Mouse (Mus musculus): ENCODE measurements around the gene Borcs6. TPM values are rescaled to one million over a fixed set of nuclear protein-coding genes. Genes with fewer than 3 reads are reported as not detected.
A peak's percentile ranks its signal among the peaks of the same experiment; 100 is the strongest.

The Borcs6 gene
- polyA plus RNA-seq, 1 experiment = 28.5 TPM

DNA sequence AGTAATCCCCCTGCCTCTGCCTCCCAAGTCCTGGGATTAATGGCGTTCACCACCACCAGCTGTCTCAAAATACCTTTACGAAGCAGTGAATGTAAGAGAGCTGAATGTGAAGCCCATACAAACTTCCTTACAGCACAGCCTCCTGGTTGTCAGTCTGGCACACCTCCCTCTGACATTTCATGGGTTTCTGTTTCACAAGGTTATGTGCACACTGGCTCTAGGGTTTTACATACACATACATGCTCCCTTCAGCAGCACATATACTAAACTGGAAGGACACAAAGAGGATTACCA lies 15.2 kb downstream of the Borcs6 start:
- Histone ChIP-seq H3K27ac (ENCODE audit: insufficient read depth, low read depth, low read length) (no peak overlapping the region), H3K36me3 (ENCODE audit: control insufficient read depth, insufficient read depth, low read length) (no peaks in the 10 kb centered on the region), H3K4me3 (ENCODE audit: low read depth, low read length) (no peak overlapping the region), H3K27me3 (ENCODE audit: control insufficient read depth, insufficient read depth, low read length) (no peaks in the 10 kb centered on the region), H3K4me1 (ENCODE audit: control insufficient read depth, insufficient read depth, insufficient read length, low read length) (peaks cover 8% of the 10 kb centered on the region; the same call in 1 of the 2 replicates)
- no peak for TF ChIP-seq CTCF (IDR thresholded peaks at IDR 0.05; ENCODE audit: extremely low read depth, insufficient read length, insufficient replicate concordance, low read depth, low read length)
- no peak for TF ChIP-seq POLR2A (IDR thresholded peaks at IDR 0.05; ENCODE audit: low read depth, low read length)
- WGBS = 74% methylated on average over 2 of the region's 2 CpGs

DNA sequence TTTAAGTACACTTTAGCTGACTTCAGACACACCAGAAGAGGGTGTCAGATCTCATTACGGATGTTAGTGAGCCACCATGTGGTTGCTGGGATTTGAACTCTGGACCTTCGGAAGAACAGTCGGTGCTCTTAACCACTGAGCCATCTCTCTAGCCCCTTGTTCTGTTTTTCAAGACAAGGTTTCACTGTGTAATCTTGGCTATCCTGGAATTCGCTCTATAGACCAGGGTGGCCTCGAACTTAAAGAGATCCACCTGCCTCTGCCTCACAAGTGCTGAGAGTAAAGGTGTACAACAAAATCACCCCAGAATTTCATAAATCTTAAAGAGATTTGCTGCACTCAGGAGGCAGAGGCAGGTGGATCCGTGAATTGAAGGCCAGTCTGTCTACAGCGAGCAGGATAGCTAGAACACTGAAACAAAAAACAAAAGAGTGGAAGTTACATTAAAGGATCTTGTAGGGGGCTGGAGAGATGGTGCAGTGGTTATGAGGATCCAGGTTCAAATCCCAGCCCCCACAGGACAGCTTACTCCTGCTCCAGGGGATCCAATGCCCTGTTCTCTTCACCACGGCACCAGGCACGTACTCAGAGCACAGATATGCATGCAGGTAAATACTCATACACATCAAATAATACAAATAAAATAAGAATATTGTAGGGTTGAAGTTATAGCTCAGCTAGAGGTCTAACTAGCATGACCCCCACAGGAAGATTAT lies 16.4 kb downstream of the Borcs6 start:
- Histone ChIP-seq H3K27ac (ENCODE audit: insufficient read depth, low read depth, low read length) (no peak overlapping the region), H3K4me3 (ENCODE audit: low read depth, low read length) (no peak overlapping the region), H3K27me3 (ENCODE audit: control insufficient read depth, insufficient read depth, low read length) (no peaks in the 10 kb centered on the region), H3K4me1 (ENCODE audit: control insufficient read depth, insufficient read depth, insufficient read length, low read length) (peaks cover 16% of the 10 kb centered on the region; the same call in 1 of the 2 replicates), H3K36me3 (ENCODE audit: control insufficient read depth, insufficient read depth, low read length) (no peaks in the 10 kb centered on the region)
- WGBS = 67% methylated on average over 9 of the region's 9 CpGs
- TF ChIP-seq CTCF (IDR thresholded peaks at IDR 0.05; ENCODE audit: extremely low read depth, insufficient read length, insufficient replicate concordance, low read depth, low read length) = no peak
- TF ChIP-seq POLR2A (IDR thresholded peaks at IDR 0.05; ENCODE audit: low read depth, low read length) = no peak

DNA sequence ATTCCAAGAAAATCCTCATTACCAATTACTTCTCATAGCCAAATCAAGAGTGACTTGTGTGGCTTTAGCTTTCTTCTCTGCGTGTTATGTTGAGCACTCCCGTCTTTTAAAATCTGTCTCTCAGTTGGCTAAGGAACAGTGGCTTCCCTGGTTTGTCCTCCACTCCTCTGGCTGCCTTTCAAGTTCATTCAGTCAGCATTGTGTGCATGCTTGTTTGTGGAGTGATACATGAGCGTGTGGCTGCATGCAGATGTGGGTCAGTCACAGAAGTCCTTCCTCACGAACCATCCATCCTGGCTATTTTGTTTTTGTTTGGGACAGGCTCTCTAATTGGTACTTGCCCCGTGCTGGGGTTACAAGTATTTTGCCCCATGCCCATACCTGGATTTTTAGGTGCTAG lies 17.1 kb downstream of the Borcs6 start:
- H3K4me1 ChIP-seq (ENCODE audit: control insufficient read depth, insufficient read depth, insufficient read length, low read length) = peaks cover 11% of the 10 kb centered on the region; the same call in 1 of the 2 replicates
- H3K36me3 ChIP-seq (ENCODE audit: control insufficient read depth, insufficient read depth, low read length) = no peaks in the 10 kb centered on the region
- no peaks in the 10 kb centered on the region for H3K27me3 ChIP-seq (ENCODE audit: control insufficient read depth, insufficient read depth, low read length)
- WGBS = 79% methylated on average over 5 of the region's 5 CpGs
- H3K4me3 ChIP-seq (ENCODE audit: low read depth, low read length) = no peak overlapping the region
- TF ChIP-seq CTCF (IDR thresholded peaks at IDR 0.05; ENCODE audit: extremely low read depth, insufficient read length, insufficient replicate concordance, low read depth, low read length) = no peak
- TF ChIP-seq POLR2A (IDR thresholded peaks at IDR 0.05; ENCODE audit: low read depth, low read length) = no peak
- H3K27ac ChIP-seq (ENCODE audit: insufficient read depth, low read depth, low read length) = no peak overlapping the region

DNA sequence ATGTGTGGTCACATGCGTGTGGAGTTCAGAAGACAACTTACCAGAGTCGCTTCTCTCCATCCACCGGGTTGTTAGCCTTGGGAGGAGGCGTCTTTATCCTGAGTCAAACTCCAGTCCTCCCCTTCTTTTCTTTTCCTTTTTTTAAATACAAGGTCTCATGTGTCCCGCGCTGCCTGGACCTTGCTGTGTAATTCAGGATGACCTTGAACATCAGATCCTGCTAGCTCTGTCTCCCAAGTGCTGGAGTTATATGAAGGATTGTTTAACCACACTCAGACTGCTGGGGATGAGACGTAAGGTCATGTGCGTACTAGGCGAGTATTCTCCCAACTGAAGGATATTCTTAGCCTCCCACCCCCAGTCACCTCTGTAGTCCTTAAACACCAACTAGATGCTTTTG lies 17.8 kb downstream of the Borcs6 start:
- Histone ChIP-seq H3K27me3 (ENCODE audit: control insufficient read depth, insufficient read depth, low read length) (no peaks in the 10 kb centered on the region), H3K36me3 (ENCODE audit: control insufficient read depth, insufficient read depth, low read length) (no peaks in the 10 kb centered on the region), H3K4me1 (ENCODE audit: control insufficient read depth, insufficient read depth, insufficient read length, low read length) (peaks cover 11% of the 10 kb centered on the region; the same call in 1 of the 2 replicates), H3K27ac (ENCODE audit: insufficient read depth, low read depth, low read length) (no peak overlapping the region), H3K4me3 (ENCODE audit: low read depth, low read length) (no peak overlapping the region)
- TF ChIP-seq POLR2A (IDR thresholded peaks at IDR 0.05; ENCODE audit: low read depth, low read length) (no peak), CTCF (IDR thresholded peaks at IDR 0.05; ENCODE audit: extremely low read depth, insufficient read length, insufficient replicate concordance, low read depth, low read length) (no peak)
- 83% methylated on average over 9 of the region's 9 CpGs for WGBS

DNA sequence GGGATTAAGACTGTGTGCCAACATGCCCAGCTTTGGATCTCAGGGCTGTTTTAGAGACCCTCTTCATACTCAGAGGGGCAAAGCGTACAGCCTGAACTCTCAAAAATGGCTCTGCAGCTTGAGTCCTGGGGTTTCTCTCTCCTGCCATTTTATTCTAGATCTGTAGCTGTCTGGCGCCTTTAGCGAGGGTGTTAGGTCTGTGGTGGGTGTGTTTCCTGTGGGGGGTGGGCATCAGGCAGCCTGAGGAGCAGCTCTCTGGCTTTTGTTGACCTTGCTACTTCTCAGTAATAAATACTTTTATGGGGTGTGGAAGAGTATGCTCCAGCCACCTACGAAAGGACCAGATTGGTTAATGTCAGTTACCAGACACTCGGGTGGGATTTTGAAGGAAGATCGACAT lies 18.5 kb downstream of the Borcs6 start:
- Histone ChIP-seq H3K27me3 (ENCODE audit: control insufficient read depth, insufficient read depth, low read length) (no peaks in the 10 kb centered on the region), H3K4me1 (ENCODE audit: control insufficient read depth, insufficient read depth, insufficient read length, low read length) (peaks cover 11% of the 10 kb centered on the region; the same call in 1 of the 2 replicates), H3K36me3 (ENCODE audit: control insufficient read depth, insufficient read depth, low read length) (no peaks in the 10 kb centered on the region), H3K4me3 (ENCODE audit: low read depth, low read length) (no peak overlapping the region), H3K27ac (ENCODE audit: insufficient read depth, low read depth, low read length) (no peak overlapping the region)
- no peak for TF ChIP-seq CTCF (IDR thresholded peaks at IDR 0.05; ENCODE audit: extremely low read depth, insufficient read length, insufficient replicate concordance, low read depth, low read length)
- no peak for TF ChIP-seq POLR2A (IDR thresholded peaks at IDR 0.05; ENCODE audit: low read depth, low read length)
- 80% methylated on average over 6 of the region's 6 CpGs for WGBS

DNA sequence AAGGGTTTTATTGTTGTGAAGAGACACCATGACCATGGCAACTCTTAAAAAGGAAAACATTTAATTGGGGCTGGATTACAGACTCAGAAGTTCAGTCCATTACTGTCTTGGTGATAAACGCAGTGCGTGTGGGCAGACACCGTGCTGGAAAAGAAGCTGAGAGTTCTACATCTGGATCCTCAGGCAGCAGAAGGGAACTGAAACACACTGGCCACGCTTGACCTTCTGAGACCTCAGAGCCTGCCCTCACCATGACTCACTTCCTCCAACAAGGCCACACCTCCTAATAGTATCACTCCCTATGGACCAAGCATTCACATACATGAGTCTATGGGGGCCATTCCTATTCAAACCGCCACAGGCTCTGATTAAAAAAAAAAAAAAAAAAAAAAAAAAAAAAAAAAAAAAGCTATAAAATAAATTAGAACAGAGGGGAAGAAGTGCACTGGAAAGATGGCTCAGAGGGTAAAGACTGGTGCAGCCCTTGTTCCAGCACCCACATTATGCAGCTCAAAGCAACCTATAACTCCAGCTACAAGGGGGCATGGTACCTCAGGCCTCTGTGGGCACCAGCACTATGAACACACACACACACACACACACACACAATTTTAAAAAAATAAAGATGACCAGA lies 19.4 kb downstream of the Borcs6 start:
- Histone ChIP-seq H3K27ac (ENCODE audit: insufficient read depth, low read depth, low read length) (0 out of 2 replicates have a peak overlapping the region, but pooled peaks have one; percentile 50), H3K4me3 (ENCODE audit: low read depth, low read length) (no peak overlapping the region), H3K36me3 (ENCODE audit: control insufficient read depth, insufficient read depth, low read length) (no peaks in the 10 kb centered on the region), H3K4me1 (ENCODE audit: control insufficient read depth, insufficient read depth, insufficient read length, low read length) (peaks cover 11% of the 10 kb centered on the region; the same call in 1 of the 2 replicates), H3K27me3 (ENCODE audit: control insufficient read depth, insufficient read depth, low read length) (no peaks in the 10 kb centered on the region)
- 62% methylated on average over 5 of the region's 5 CpGs for whole genome bisulfite sequencing
- TF ChIP-seq POLR2A (IDR thresholded peaks at IDR 0.05; ENCODE audit: low read depth, low read length) (no peak), CTCF (IDR thresholded peaks at IDR 0.05; ENCODE audit: extremely low read depth, insufficient read length, insufficient replicate concordance, low read depth, low read length) (no peak)

DNA sequence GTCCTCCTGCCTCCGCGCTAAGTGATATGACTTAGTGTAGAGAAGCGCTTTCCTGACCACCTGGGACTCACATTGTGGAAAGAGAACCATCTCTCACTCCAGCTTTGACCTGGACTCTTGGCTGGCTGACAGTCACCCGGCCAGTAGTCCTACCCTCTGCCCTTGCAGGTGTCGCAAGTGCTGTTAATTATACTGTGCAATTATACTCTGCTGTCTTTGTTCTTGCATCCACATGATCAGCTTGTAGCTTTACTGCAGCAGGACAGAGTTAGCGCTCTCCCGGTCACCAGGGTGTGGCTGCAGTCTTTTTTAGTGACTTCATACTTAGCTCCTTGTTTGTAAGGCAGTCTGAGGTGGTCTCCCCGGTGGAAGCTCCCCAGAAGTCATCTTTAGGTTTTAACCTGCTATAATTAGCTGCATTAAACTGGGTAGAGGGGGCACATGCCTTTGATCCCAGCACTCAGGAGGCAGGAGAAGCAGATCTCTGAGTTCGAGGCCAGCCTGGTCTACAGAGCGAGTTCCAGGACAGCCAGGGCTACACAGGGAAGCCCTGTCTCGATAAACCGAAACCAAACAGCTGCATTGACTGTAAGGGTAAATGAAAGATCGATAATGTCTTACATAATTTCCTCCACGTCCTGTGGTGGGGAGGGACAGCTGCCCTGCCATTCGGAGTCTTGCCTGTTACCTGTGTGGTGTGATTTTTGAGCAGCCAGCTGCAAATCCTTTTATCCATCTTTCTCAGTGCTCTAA lies 20.8 kb downstream of the Borcs6 start:
- WGBS = 39% methylated on average over 15 of the region's 15 CpGs

More for the DNA sequence above, 20.8 kb downstream of the Borcs6 start:
- Histone ChIP-seq H3K27me3 (ENCODE audit: control insufficient read depth, insufficient read depth, low read length) (no peaks in the 10 kb centered on the region), H3K27ac (ENCODE audit: insufficient read depth, low read depth, low read length) (no peak overlapping the region), H3K4me1 (ENCODE audit: control insufficient read depth, insufficient read depth, insufficient read length, low read length) (peaks cover 11% of the 10 kb centered on the region; the same call in 1 of the 2 replicates), H3K4me3 (ENCODE audit: low read depth, low read length) (no peak overlapping the region), H3K36me3 (ENCODE audit: control insufficient read depth, insufficient read depth, low read length) (no peaks in the 10 kb centered on the region)
- no peak for TF ChIP-seq CTCF (IDR thresholded peaks at IDR 0.05; ENCODE audit: extremely low read depth, insufficient read length, insufficient replicate concordance, low read depth, low read length)
- TF ChIP-seq POLR2A (IDR thresholded peaks at IDR 0.05; ENCODE audit: low read depth, low read length) = no peak

Measured in small intestine, adult 2 months (tissue).